ENCODE assay signal across 14 mouse cellular contexts in genomic region chr4:100973641-100974454, GRCm38 (mm10). TPM values are rescaled to one million over a fixed set of nuclear protein-coding genes. Genes with fewer than 3 reads are reported as not detected.
A peak's percentile ranks its signal among the peaks of the same experiment; 100 is the strongest.
DNase-seq lines count a peak whose midpoint lies in the region; ATAC-seq and TF ChIP-seq lines count a peak whose summit lies in the region.
"Had no signal": no experiment of that assay in that cellular context is flagged by ENCODE, and none has a peak within 500 bp of the region (broad histone marks: within the 10 kb centered on the region; RNA-seq: fewer than 3 reads in every experiment).

No protein-coding gene starts in this region.

- H3K36me3 ChIP-seq in forebrain, embryonic 16.5 days (ENCODE audit: control insufficient read depth, insufficient read depth): peaks cover 2% of the 10 kb centered on the region; the same call in 1 of the 2 replicates
- H3K36me3 ChIP-seq in midbrain, embryonic 13.5 days: peaks cover 63% of the 10 kb centered on the region

- WGBS in forebrain, embryonic 16.5 days: 13% methylated on average over 16 of the region's 16 CpGs
- 12% methylated on average over 16 of the region's 16 CpGs for WGBS in midbrain, embryonic 13.5 days

- no peaks in the 10 kb centered on the region for H3K9me3 ChIP-seq in forebrain, embryonic 16.5 days (ENCODE audit: control insufficient read depth, low read length)
- no peaks in the 10 kb centered on the region for H3K9me3 ChIP-seq in midbrain, embryonic 13.5 days
- H3K9me3 ChIP-seq: limb, embryonic 12.5 days; lung, embryonic 15.5 days had no signal

- intact Hi-C loops in heart, postnatal 10 days (cut with DNase I): no loop called here
- intact Hi-C loops in left cerebral cortex, adult 2 months (cut with DNase I): loop anchor here (5.0 kb wide), 1 partner anchor 197 kb away; the partner anchor contains the start of gene Cachd1

- peaks cover 7% of the 10 kb centered on the region; the same call in 1 of the 2 replicates for H3K4me1 ChIP-seq in forebrain, embryonic 16.5 days (replicated peaks; ENCODE audit: control insufficient read depth, insufficient read depth, low read length)
- H3K4me1 ChIP-seq in midbrain, embryonic 13.5 days (replicated peaks): peaks cover 22% of the 10 kb centered on the region
- H3K4me1 ChIP-seq: limb, embryonic 12.5 days; lung, embryonic 15.5 days had no signal

- TF ChIP-seq CTCF in left cerebral cortex, adult 2 months (IDR thresholded peaks at IDR 0.05): no peak

- no peak overlapping the region for H3K4me3 ChIP-seq in forebrain, embryonic 16.5 days (replicated peaks; ENCODE audit: low read length)
- H3K4me3 ChIP-seq in midbrain, embryonic 13.5 days (replicated peaks): no peak overlapping the region
- H3K4me3 ChIP-seq in left cerebral cortex, adult 2 months: no peak overlapping the region
- H3K4me3 ChIP-seq: limb, embryonic 12.5 days; lung, embryonic 15.5 days; myocyte had no signal

- peak; percentile 77 for DNase-seq in brain, adult 2 months (ENCODE audit: low read depth, low spot score)
- DNase-seq in embryo, embryonic 10.5 days (ENCODE audit: low spot score): peak; percentile 78
- no peak for DNase-seq in heart, postnatal 10 days
- no peak for DNase-seq in left cerebral cortex, adult 2 months (ENCODE audit: extremely low spot score in 1 of 2, low spot score in 2 of 2)
- DNase-seq in right cerebral cortex, postnatal 4 days: no peak
- DNase-seq: heart, adult 18-20 months; heart, postnatal 36 days; kidney, postnatal 14 days had no signal

- H3K27ac ChIP-seq in forebrain, embryonic 16.5 days (ENCODE audit: low read length): 0 out of 2 replicates have a peak overlapping the region, but pooled peaks have one; percentile 13
- H3K27ac ChIP-seq in midbrain, embryonic 13.5 days: peak overlapping the region; percentile 86
- no peak overlapping the region for H3K27ac ChIP-seq in left cerebral cortex, adult 2 months
- H3K27ac ChIP-seq: limb, embryonic 12.5 days; lung, embryonic 15.5 days had no signal

- H3K4me2 ChIP-seq in forebrain, embryonic 16.5 days (ENCODE audit: low read length): no peak overlapping the region
- no peak overlapping the region for H3K4me2 ChIP-seq in midbrain, embryonic 13.5 days (replicated peaks)
- H3K4me2 ChIP-seq: limb, embryonic 12.5 days; lung, embryonic 15.5 days had no signal

- H3K9ac ChIP-seq in forebrain, embryonic 16.5 days (replicated peaks; ENCODE audit: low read depth, low read length): no peak overlapping the region
- H3K9ac ChIP-seq in midbrain, embryonic 13.5 days (replicated peaks): no peak overlapping the region
- H3K9ac ChIP-seq: limb, embryonic 12.5 days; lung, embryonic 15.5 days had no signal

- H3K27me3 ChIP-seq in forebrain, embryonic 16.5 days (replicated peaks; ENCODE audit: control insufficient read depth, insufficient read depth, low read length): no peaks in the 10 kb centered on the region
- H3K27me3 ChIP-seq in midbrain, embryonic 13.5 days: no peaks in the 10 kb centered on the region
- H3K27me3 ChIP-seq: limb, embryonic 12.5 days; lung, embryonic 15.5 days had no signal

- ATAC-seq in forebrain, embryonic 16.5 days: peak; percentile 72
- peak; percentile 94 for ATAC-seq in midbrain, embryonic 13.5 days

RNA-seq across cellular contexts. Expression of gene Gm10577, which starts 46.6 kb away (rescaled TPM):
- not detected in 2 replicates for polyA plus RNA-seq in forebrain, embryonic 16.5 days (2015; fragmentation: Nextera tagmentation; extraction: Ambion mirVana)
- polyA plus RNA-seq in midbrain, embryonic 13.5 days (2015; fragmentation: Nextera tagmentation; extraction: Ambion mirVana): not detected in 2 replicates
- not detected for total RNA-seq in heart, postnatal 10 days (2021)
- not detected for total RNA-seq in left cerebral cortex, adult 2 months (2021)
- total RNA-seq: heart, adult 18-20 months; heart, postnatal 36 days had no signal
- polyA plus RNA-seq: cerebellum, adult 2 months; limb, embryonic 12.5 days; lung, embryonic 15.5 days; myocyte had no signal

Comparison
In these comparisons a context has a peak if more than half of its experiments do, and no peak if none do; other contexts are left out.
1. DNase-seq: peak in brain, adult 2 months (single experiment) and embryo, embryonic 10.5 days (single experiment); none in heart, postnatal 10 days (0 of 2), left cerebral cortex, adult 2 months (0 of 2) and right cerebral cortex, postnatal 4 days (single experiment).